ENCODE assay signal across 10 mouse cellular contexts in the genomic region with DNA sequence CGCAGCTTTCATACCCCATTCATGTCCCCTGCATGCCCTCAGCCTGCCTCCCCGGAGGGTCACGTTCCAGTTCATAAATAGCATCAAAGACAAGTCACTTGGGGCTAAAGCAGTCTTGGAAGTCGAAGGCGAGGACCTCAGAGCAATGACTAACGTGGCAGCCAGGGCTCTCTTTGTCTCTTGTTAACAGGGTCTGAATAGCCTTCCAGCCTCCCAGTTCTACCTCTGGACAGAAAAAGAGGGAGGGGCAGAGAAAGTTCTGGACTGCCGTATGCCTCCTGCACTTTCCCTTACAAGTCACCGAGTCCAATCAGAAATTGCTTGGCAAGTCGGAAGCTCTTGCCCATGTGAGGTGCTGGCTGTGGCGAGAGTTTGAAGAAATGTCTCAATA. TPM values are rescaled to one million over a fixed set of nuclear protein-coding genes. Genes with fewer than 3 reads are reported as not detected.
DNase-seq lines count a peak whose midpoint lies in the region; ATAC-seq lines count a peak whose summit lies in the region.
"Had no signal": no experiment of that assay in that cellular context is flagged by ENCODE, and none has a peak within 500 bp of the region (broad histone marks: within the 10 kb centered on the region; RNA-seq: fewer than 3 reads in every experiment).

No protein-coding gene starts in this region.

- 0 out of 2 replicates have a peak, but pooled peaks have one; percentile 28 for ATAC-seq in hindbrain, embryonic 15.5 days (ENCODE audit: low FRiP score, low read depth)
- no peak for ATAC-seq in intestine, embryonic 16.5 days

- WGBS in hindbrain, embryonic 15.5 days: 30% methylated on average over 10 of the region's 10 CpGs
- 59% methylated on average over 10 of the region's 10 CpGs for WGBS in intestine, embryonic 16.5 days

- intact Hi-C loops in left cerebral cortex, postnatal 14 days (cut with DNase I): no loop called here

- peak overlapping the region; percentile 26 for H3K4me2 ChIP-seq in hindbrain, embryonic 15.5 days
- H3K4me2 ChIP-seq in intestine, embryonic 16.5 days (ENCODE audit: low read depth, low read length): no peak overlapping the region
- H3K4me2 ChIP-seq: liver, embryonic 15.5 days had no signal

- peak; percentile 42 for DNase-seq in kidney, adult 11 months
- DNase-seq in kidney, postnatal 10 days: no peak
- peak; percentile 42 to 52 for DNase-seq in heart, adult 18-20 months
- peak; percentile 58 for DNase-seq in neural tube, embryonic 10.5 days (ENCODE audit: extremely low spot score, low spot score)
- no peak for DNase-seq in left cerebral cortex, postnatal 14 days (ENCODE audit: low spot score in 2 of 2)
- DNase-seq in lung, postnatal 10 days: no peak
- DNase-seq: adrenal gland, adult 2 months had no signal

- no peaks in the 10 kb centered on the region for H3K9me3 ChIP-seq in hindbrain, embryonic 15.5 days
- no peaks in the 10 kb centered on the region for H3K9me3 ChIP-seq in intestine, embryonic 16.5 days (ENCODE audit: control insufficient read depth, low read length)
- H3K9me3 ChIP-seq: liver, embryonic 15.5 days had no signal

- no peak overlapping the region for H3K4me3 ChIP-seq in hindbrain, embryonic 15.5 days
- H3K4me3 ChIP-seq in intestine, embryonic 16.5 days (ENCODE audit: low read length): no peak overlapping the region
- H3K4me3 ChIP-seq: liver, embryonic 15.5 days had no signal

- H3K9ac ChIP-seq in hindbrain, embryonic 15.5 days: no peak overlapping the region
- no peak overlapping the region for H3K9ac ChIP-seq in intestine, embryonic 16.5 days (ENCODE audit: low read depth, low read length)
- H3K9ac ChIP-seq: liver, embryonic 15.5 days had no signal

- H3K27ac ChIP-seq in hindbrain, embryonic 15.5 days (replicated peaks): no peak overlapping the region; the same call in 1 of the 2 replicates
- H3K27ac ChIP-seq in intestine, embryonic 16.5 days (ENCODE audit: low read length): no peak overlapping the region
- H3K27ac ChIP-seq: liver, embryonic 15.5 days had no signal

- no peaks in the 10 kb centered on the region for H3K36me3 ChIP-seq in hindbrain, embryonic 15.5 days
- H3K36me3 ChIP-seq in intestine, embryonic 16.5 days (ENCODE audit: control insufficient read depth, insufficient read depth, low read length): no peaks in the 10 kb centered on the region
- H3K36me3 ChIP-seq: liver, embryonic 15.5 days had no signal

- H3K27me3 ChIP-seq in hindbrain, embryonic 15.5 days: no peaks in the 10 kb centered on the region
- no peaks in the 10 kb centered on the region for H3K27me3 ChIP-seq in intestine, embryonic 16.5 days (replicated peaks; ENCODE audit: control insufficient read depth, insufficient read depth, low read length)

- peaks cover 7% of the 10 kb centered on the region for H3K4me1 ChIP-seq in hindbrain, embryonic 15.5 days (replicated peaks)
- no peaks in the 10 kb centered on the region for H3K4me1 ChIP-seq in intestine, embryonic 16.5 days (ENCODE audit: control insufficient read depth, insufficient read depth, low read length)
- H3K4me1 ChIP-seq: liver, embryonic 15.5 days had no signal

RNA-seq across cellular contexts. Expression of gene Nudt4, which starts 47.4 kb away (rescaled TPM):
- total RNA-seq in heart, adult 18-20 months (2021): 100 to 1,000 TPM; 308 to 356 TPM
- 68.5 and 69.0 TPM in 2 replicates for polyA plus RNA-seq in hindbrain, embryonic 15.5 days (2015; fragmentation: Nextera tagmentation; extraction: Ambion mirVana)
- total RNA-seq in left cerebral cortex, postnatal 14 days (2021): 100 to 1,000 TPM; 185 to 192 TPM
- 34.2 and 58.2 TPM in 2 replicates for polyA plus RNA-seq in intestine, embryonic 16.5 days (2015; fragmentation: Nextera tagmentation; extraction: Ambion mirVana)

Comparison
In these comparisons a context has a peak if more than half of its experiments do, and no peak if none do; other contexts are left out.
1. DNase-seq: peak in kidney, adult 11 months (single experiment), heart, adult 18-20 months (2 of 2) and neural tube, embryonic 10.5 days (single experiment); none in kidney, postnatal 10 days (single experiment), left cerebral cortex, postnatal 14 days (0 of 2) and lung, postnatal 10 days (single experiment).